Mouse (Mus musculus): ENCODE data around the gene Knstrn. TPM values are rescaled to one million over a fixed set of nuclear protein-coding genes. Genes with fewer than 3 reads are reported as not detected.

Gene Knstrn
- polyA plus RNA-seq, 1 experiment from 2014 or later: 106 TPM

- Histone ChIP-seq H3K27me3 (ENCODE audit: control insufficient read depth, insufficient read depth, low read length) (peaks cover 4% of the 10 kb centered on the region), H3K4me2 (ENCODE audit: low read length) (no peak overlapping the region), H3K36me3 (ENCODE audit: control insufficient read depth, insufficient read depth, low read length) (no peaks in the 10 kb centered on the region), H3K4me3 (ENCODE audit: control insufficient read depth in 1 of 2, insufficient read depth in 1 of 2, low read depth in 1 of 2, low read length in 2 of 2) (no peak overlapping the region), H3K9me3 (ENCODE audit: control insufficient read depth, low read length) (no peaks in the 10 kb centered on the region), H3K9ac (ENCODE audit: low read length) (no peak overlapping the region), H3K27ac (replicated peaks in 1 of 2; ENCODE audit: control insufficient read depth in 1 of 2, insufficient read depth in 1 of 2, low read depth in 2 of 2, low read length in 2 of 2) (no peak overlapping the region), H3K4me1 (ENCODE audit: control insufficient read depth in 2 of 2, insufficient read depth in 2 of 2, low read length in 2 of 2) (peaks cover 3 to 11% of the 10 kb centered on the region in 2 experiments; a peak in 3 of 4 replicates)
- 44% methylated on average over 4 of the region's 4 CpGs for WGBS
- no peak for ATAC-seq (ENCODE audit: insufficient number of reproducible peaks, insufficient read depth, low FRiP score, low read depth)
These were observed 31.5 kb upstream of the Knstrn start for GRCm38 (mm10) chr2:118782303-118782702.

GRCm38 (mm10) chr2:118783093-118783492 lies 30.7 kb upstream of the Knstrn start:
- Histone ChIP-seq H3K27me3 (ENCODE audit: control insufficient read depth, insufficient read depth, low read length) (peaks cover 11% of the 10 kb centered on the region), H3K4me1 (ENCODE audit: control insufficient read depth in 2 of 2, insufficient read depth in 2 of 2, low read length in 2 of 2) (peaks cover 3 to 11% of the 10 kb centered on the region in 2 experiments; a peak in 3 of 4 replicates), H3K27ac (replicated peaks in 1 of 2; ENCODE audit: control insufficient read depth in 1 of 2, insufficient read depth in 1 of 2, low read depth in 2 of 2, low read length in 2 of 2) (no peak overlapping the region), H3K9ac (ENCODE audit: low read length) (no peak overlapping the region), H3K9me3 (ENCODE audit: control insufficient read depth, low read length) (no peaks in the 10 kb centered on the region), H3K4me3 (ENCODE audit: control insufficient read depth in 1 of 2, insufficient read depth in 1 of 2, low read depth in 1 of 2, low read length in 2 of 2) (no peak overlapping the region), H3K4me2 (ENCODE audit: low read length) (no peak overlapping the region), H3K36me3 (ENCODE audit: control insufficient read depth, insufficient read depth, low read length) (no peaks in the 10 kb centered on the region)
- 55% methylated on average over 5 of the region's 5 CpGs for WGBS
- ATAC-seq (ENCODE audit: insufficient number of reproducible peaks, insufficient read depth, low FRiP score, low read depth): no peak

GRCm38 (mm10) chr2:118783663-118784062 lies 30.1 kb upstream of the Knstrn start:
- Histone ChIP-seq H3K4me2 (ENCODE audit: low read length) (no peak overlapping the region), H3K9ac (ENCODE audit: low read length) (no peak overlapping the region), H3K27me3 (ENCODE audit: control insufficient read depth, insufficient read depth, low read length) (peaks cover 11% of the 10 kb centered on the region), H3K9me3 (ENCODE audit: control insufficient read depth, low read length) (no peaks in the 10 kb centered on the region), H3K36me3 (ENCODE audit: control insufficient read depth, insufficient read depth, low read length) (no peaks in the 10 kb centered on the region), H3K27ac (replicated peaks in 1 of 2; ENCODE audit: control insufficient read depth in 1 of 2, insufficient read depth in 1 of 2, low read depth in 2 of 2, low read length in 2 of 2) (no peak overlapping the region), H3K4me1 (ENCODE audit: control insufficient read depth in 2 of 2, insufficient read depth in 2 of 2, low read length in 2 of 2) (peaks cover 3 to 11% of the 10 kb centered on the region in 2 experiments; a peak in 3 of 4 replicates), H3K4me3 (ENCODE audit: control insufficient read depth in 1 of 2, insufficient read depth in 1 of 2, low read depth in 1 of 2, low read length in 2 of 2) (no peak overlapping the region)
- ATAC-seq (ENCODE audit: insufficient number of reproducible peaks, insufficient read depth, low FRiP score, low read depth): no peak
- WGBS: 87% methylated on average over 7 of the region's 7 CpGs

- H3K9ac ChIP-seq (ENCODE audit: low read length): no peak overlapping the region
- ATAC-seq (ENCODE audit: insufficient number of reproducible peaks, insufficient read depth, low FRiP score, low read depth): no peak
- H3K4me3 ChIP-seq (ENCODE audit: control insufficient read depth in 1 of 2, insufficient read depth in 1 of 2, low read depth in 1 of 2, low read length in 2 of 2): no peak overlapping the region
- WGBS: 51% methylated on average over 5 of the region's 5 CpGs
- H3K9me3 ChIP-seq (ENCODE audit: control insufficient read depth, low read length): no peaks in the 10 kb centered on the region
- H3K4me2 ChIP-seq (ENCODE audit: low read length): no peak overlapping the region
- H3K36me3 ChIP-seq (ENCODE audit: control insufficient read depth, insufficient read depth, low read length): no peaks in the 10 kb centered on the region
- no peak overlapping the region for H3K27ac ChIP-seq (replicated peaks in 1 of 2; ENCODE audit: control insufficient read depth in 1 of 2, insufficient read depth in 1 of 2, low read depth in 2 of 2, low read length in 2 of 2)
- H3K4me1 ChIP-seq (ENCODE audit: control insufficient read depth in 2 of 2, insufficient read depth in 2 of 2, low read length in 2 of 2): peaks cover 9 to 12% of the 10 kb centered on the region in 2 experiments
- H3K27me3 ChIP-seq (ENCODE audit: control insufficient read depth, insufficient read depth, low read length): peaks cover 8% of the 10 kb centered on the region
These were observed 27.3 kb upstream of the Knstrn start for GRCm38 (mm10) chr2:118786525-118786924.

GRCm38 (mm10) chr2:118789501-118789900 lies 24.3 kb upstream of the Knstrn start:
- no peaks in the 10 kb centered on the region for H3K36me3 ChIP-seq (ENCODE audit: control insufficient read depth, insufficient read depth, low read length)
- no peak overlapping the region for H3K27ac ChIP-seq (replicated peaks in 1 of 2; ENCODE audit: control insufficient read depth in 1 of 2, insufficient read depth in 1 of 2, low read depth in 2 of 2, low read length in 2 of 2)
- peaks cover 8% of the 10 kb centered on the region for H3K27me3 ChIP-seq (ENCODE audit: control insufficient read depth, insufficient read depth, low read length)
- H3K4me3 ChIP-seq (ENCODE audit: control insufficient read depth in 1 of 2, insufficient read depth in 1 of 2, low read depth in 1 of 2, low read length in 2 of 2): no peak overlapping the region
- no peak overlapping the region for H3K4me2 ChIP-seq (ENCODE audit: low read length)
- no peak for ATAC-seq (ENCODE audit: insufficient number of reproducible peaks, insufficient read depth, low FRiP score, low read depth)
- peaks cover 9 to 12% of the 10 kb centered on the region in 2 experiments for H3K4me1 ChIP-seq (ENCODE audit: control insufficient read depth in 2 of 2, insufficient read depth in 2 of 2, low read length in 2 of 2)
- H3K9ac ChIP-seq (ENCODE audit: low read length): no peak overlapping the region
- 88% methylated on average over 11 of the region's 11 CpGs for WGBS
- H3K9me3 ChIP-seq (ENCODE audit: control insufficient read depth, low read length): no peaks in the 10 kb centered on the region

- 52% methylated on average over 12 of the region's 12 CpGs for WGBS
- no peaks in the 10 kb centered on the region for H3K9me3 ChIP-seq (ENCODE audit: control insufficient read depth, low read length)
- no peak overlapping the region; the same call in 1 of the 2 replicates for H3K9ac ChIP-seq (ENCODE audit: low read length)
- H3K4me1 ChIP-seq (ENCODE audit: control insufficient read depth in 2 of 2, insufficient read depth in 2 of 2, low read length in 2 of 2): peaks cover 9 to 12% of the 10 kb centered on the region in 2 experiments
- H3K4me3 ChIP-seq (ENCODE audit: control insufficient read depth in 1 of 2, insufficient read depth in 1 of 2, low read depth in 1 of 2, low read length in 2 of 2): peak overlapping the region in 1 of 2 experiments; percentile 25; a peak in 2 of 4 replicates
- ATAC-seq (ENCODE audit: insufficient number of reproducible peaks, insufficient read depth, low FRiP score, low read depth): no peak
- peak overlapping the region; percentile 59 for H3K4me2 ChIP-seq (ENCODE audit: low read length)
- H3K27ac ChIP-seq (replicated peaks in 1 of 2; ENCODE audit: control insufficient read depth in 1 of 2, insufficient read depth in 1 of 2, low read depth in 2 of 2, low read length in 2 of 2): no peak overlapping the region
- peaks cover 8% of the 10 kb centered on the region for H3K27me3 ChIP-seq (ENCODE audit: control insufficient read depth, insufficient read depth, low read length)
- H3K36me3 ChIP-seq (ENCODE audit: control insufficient read depth, insufficient read depth, low read length): no peaks in the 10 kb centered on the region
These were observed 23.6 kb upstream of the Knstrn start for GRCm38 (mm10) chr2:118790221-118790550.

GRCm38 (mm10) chr2:118790551-118791525 lies 23.0 kb upstream of the Knstrn start:
- Histone ChIP-seq H3K36me3 (ENCODE audit: control insufficient read depth, insufficient read depth, low read length) (no peaks in the 10 kb centered on the region), H3K4me2 (ENCODE audit: low read length) (peak overlapping the region; percentile 59), H3K27me3 (ENCODE audit: control insufficient read depth, insufficient read depth, low read length) (peaks cover 8% of the 10 kb centered on the region), H3K9ac (ENCODE audit: low read length) (no peak overlapping the region; the same call in 1 of the 2 replicates), H3K9me3 (ENCODE audit: control insufficient read depth, low read length) (no peaks in the 10 kb centered on the region), H3K4me1 (ENCODE audit: control insufficient read depth in 2 of 2, insufficient read depth in 2 of 2, low read length in 2 of 2) (peaks cover 9 to 12% of the 10 kb centered on the region in 2 experiments), H3K27ac (replicated peaks in 1 of 2; ENCODE audit: control insufficient read depth in 1 of 2, insufficient read depth in 1 of 2, low read depth in 2 of 2, low read length in 2 of 2) (no peak overlapping the region), H3K4me3 (ENCODE audit: control insufficient read depth in 1 of 2, insufficient read depth in 1 of 2, low read depth in 1 of 2, low read length in 2 of 2) (peak overlapping the region; percentile 25 to 31; a peak in 3 of 4 replicates)
- peak; percentile 51 for ATAC-seq (ENCODE audit: insufficient number of reproducible peaks, insufficient read depth, low FRiP score, low read depth)
- WGBS: 19% methylated on average over 44 of the region's 44 CpGs

Data from heart, embryonic 14.5 days (tissue).